Mouse (Mus musculus) telencephalon, adult 2 months (tissue): ENCODE results near the gene Arl14.
"Not testable (repeated sequence)": the region's sequence is repeated elsewhere in the genome, so short reads cannot be mapped to it uniquely, and the experiment has no call there.

Experiments used
- DNase-seq: peaks from one replicate; pipeline ENCODE4 v3.0.0-alpha.2; 2011; ENCODE audit warnings: low read depth, low spot score

The Arl14 gene

DNA sequence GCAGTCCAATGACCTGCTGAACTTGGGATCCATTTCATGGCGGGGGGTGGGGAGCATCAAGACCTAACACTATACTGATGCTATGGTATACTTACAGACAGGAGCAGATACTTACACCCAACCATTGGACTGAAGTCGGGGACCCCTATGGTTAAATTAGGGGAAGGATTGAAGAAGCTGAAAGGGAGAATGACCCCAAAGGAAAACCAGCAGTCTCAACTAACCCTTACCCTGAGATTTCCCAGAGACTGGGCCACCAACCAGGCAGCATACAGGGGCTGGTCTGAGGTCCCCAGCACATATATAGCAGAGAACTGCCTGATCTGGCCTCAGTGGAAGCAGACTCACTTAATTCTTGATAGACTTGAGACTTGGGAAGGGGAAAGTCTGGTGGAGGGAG lies 10.0 kb upstream of the Arl14 start:
- no peak for DNase-seq

DNA sequence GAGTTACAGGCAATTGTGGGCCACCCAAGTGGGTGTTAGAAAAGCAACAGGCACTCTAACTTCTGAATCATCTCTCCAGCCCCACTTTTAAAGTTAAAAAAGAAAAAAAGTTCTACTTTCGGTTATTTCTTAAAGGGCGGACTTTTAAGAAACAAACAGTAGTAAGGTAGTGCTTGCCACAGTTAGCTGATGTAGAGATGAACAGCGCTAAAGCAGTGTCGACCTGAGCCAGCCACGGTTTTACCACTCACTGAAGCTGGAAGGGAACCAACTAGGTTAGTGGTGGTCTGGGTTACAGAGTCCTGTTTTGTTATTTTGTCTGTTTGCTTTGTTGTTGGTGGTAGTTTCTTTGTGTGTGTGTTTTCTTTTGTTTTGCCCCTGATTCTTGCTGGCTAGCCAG lies 8.8 kb upstream of the Arl14 start:
- DNase-seq, result no peak

- no peak for DNase-seq
Measured at GRCm38 (mm10) chr3:69214566-69214965, 7.7 kb upstream of the Arl14 start.

DNA sequence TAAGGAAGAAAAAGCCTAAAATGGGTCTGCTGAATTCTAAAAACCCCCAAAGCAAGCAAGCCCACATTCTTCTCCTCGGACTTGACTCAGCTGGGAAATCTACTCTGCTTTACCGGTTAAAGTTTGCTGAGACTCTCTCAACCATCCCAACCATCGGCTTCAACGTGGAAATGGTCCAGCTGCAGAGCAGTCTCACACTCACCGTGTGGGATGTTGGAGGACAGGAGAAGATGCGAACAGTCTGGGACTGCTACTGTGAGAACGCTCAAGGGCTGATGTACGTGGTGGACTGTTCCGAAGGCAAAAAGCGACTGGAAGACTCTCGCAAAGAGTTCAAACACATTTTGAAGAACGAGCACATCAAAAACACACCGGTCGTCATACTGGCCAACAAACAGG lies 282 bp downstream of the Arl14 start:
- no peak for DNase-seq

DNA sequence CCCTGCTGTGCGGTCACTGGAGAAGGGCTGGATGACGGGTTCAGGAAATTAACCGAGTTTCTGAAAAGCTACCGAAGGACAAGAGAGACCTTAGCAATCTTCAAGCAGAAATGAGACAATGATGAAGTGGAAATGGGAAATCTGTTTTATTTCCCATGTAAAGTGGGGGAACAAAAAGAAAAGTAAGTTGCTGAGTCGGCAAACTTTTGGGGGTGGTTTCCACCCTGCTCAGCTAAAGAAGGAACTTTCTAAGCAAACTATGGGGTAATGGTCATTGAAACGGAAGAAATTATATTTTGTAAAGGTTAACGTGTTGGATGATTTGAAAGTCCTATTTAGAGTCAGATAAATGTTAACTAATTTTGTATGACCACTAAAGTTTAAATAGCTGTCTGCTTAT lies 768 bp downstream of the Arl14 start:
- DNase-seq, result no peak

GRCm38 (mm10) chr3:69223666-69224065 lies 1.4 kb downstream of the Arl14 start:
- no peak for DNase-seq

GRCm38 (mm10) chr3:69225019-69225418 lies 2.8 kb downstream of the Arl14 start:
- no peak for DNase-seq

GRCm38 (mm10) chr3:69226496-69226895 lies 4.3 kb downstream of the Arl14 start:
- no peak for DNase-seq

DNA sequence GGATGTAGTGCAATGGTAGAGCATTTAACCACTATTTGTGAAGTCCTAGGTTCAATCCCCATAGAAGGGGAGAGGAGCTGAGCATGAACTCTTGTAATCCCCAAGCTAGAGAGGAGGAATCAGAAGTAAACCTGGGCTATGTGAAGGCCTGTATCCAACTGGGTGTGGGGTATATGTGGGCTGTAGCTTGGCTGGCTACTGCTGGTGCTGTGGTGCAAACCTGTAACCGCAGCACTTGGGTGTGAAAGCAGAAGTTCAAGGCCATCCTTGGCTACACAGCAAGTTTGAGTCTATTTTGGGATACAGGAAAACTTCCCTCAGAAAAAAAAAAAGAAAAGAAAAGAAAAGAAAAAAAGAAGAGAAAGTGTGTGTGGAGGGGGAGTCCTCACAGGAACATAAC lies 5.8 kb downstream of the Arl14 start:
- no peak for DNase-seq

GRCm38 (mm10) chr3:69231522-69232138 lies 9.4 kb downstream of the Arl14 start:
- DNase-seq, result no peak

- not testable (repeated sequence) for DNase-seq
Measured at GRCm38 (mm10) chr3:69233552-69234189, 11.5 kb downstream of the Arl14 start.

- no peak for DNase-seq
Measured at GRCm38 (mm10) chr3:69234525-69234924, 12.3 kb downstream of the Arl14 start.

DNA sequence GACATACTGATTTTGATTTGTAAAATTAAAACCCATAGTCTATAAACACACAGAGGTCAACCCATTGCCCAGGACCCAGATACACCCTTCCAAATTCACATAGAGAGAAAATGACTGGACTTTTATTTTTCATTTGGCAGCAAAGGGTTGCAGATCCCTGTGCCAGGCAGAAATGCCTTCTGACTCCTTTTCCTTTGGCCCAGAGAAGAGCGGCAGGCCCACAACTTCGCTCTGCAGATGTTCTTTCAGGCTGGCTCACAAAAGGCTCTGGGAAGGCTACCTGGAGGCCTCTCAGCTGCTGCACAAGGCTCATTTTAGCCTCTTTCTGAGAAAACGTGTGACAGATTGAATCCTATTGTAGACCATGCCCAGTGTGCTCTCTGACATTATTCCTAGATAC lies 13.6 kb downstream of the Arl14 start:
- DNase-seq, result no peak

DNA sequence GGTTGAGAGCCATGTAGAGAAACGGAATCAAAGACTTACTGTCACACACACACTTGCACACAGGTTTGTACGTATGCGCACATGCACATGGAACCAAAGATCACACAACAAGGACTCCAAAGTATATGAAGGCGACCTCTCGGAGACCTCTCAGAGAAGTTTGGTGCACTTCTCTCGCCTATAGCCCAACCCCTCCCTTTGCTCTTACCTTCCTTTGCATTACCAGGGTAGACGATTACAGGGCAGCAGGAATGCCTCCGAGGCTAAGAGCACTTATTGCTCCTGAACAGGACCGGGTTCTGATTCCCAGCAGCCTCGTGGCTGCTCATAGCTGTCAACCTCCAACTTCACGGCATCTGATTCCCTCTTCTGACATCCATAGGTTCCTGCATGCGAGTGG lies 14.3 kb downstream of the Arl14 start:
- DNase-seq, result no peak

GRCm38 (mm10) chr3:69238141-69238851 lies 16.1 kb downstream of the Arl14 start:
- DNase-seq, result peak; percentile 24

DNA sequence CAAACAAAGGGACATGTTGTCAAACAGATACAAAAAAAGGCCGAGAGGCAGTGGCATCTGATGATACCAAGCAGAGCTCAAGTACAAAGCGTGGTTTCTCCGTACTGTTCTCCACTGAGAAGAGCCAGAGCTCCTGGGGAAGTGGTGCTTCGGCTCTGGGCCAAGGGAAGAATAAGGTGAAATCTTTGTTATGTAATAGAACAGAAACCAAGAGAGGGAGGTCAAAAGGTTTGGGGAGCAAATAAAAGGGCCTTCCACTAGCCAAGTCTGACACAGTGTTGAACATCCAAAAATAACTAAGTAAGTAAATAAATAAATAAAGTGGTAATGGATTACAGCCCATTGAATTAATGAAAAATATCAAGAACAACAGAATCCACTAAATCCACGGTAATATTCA lies 17.0 kb downstream of the Arl14 start:
- DNase-seq, result no peak

DNA sequence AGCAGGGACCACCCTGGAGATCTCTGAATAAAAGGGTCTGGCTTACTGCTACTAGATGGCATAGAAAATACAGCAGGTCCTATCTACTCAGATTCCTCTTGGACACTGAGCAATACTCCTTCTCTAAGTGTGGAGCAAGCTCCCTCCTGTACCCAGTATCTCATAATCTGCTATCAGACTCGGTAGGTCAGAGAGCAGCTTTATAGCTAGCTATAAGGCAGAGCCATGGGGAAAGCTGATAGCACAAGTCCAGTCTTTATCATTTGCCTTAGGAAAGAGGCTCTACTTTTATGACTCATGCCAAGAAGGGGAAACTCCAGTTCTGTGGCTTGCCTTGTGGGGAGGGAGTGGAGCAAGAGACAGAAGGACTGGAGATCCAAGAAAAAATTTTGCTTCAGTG lies 18.8 kb downstream of the Arl14 start:
- no peak for DNase-seq

- DNase-seq, result no peak
Measured at GRCm38 (mm10) chr3:69253096-69253866, 31.1 kb downstream of the Arl14 start.

DNA sequence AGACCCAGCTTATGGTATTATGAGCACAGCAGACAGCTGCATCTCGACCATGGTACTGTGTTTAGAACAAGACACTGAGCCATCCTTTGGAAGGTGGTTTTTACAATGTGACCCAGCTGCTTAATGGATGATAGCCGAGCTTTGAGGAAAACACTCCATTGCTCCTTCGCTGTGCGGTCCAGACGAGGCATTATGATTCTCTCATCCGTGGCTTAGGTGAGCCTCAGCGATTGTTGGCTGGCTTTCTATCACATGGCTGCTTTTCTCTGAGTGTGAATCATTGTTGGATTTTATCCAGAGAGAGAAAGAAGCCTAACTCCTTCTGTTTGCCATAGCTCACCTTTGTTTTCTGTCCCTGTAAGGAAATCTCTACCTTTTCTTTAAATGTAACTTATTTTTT lies 32.5 kb downstream of the Arl14 start:
- no peak for DNase-seq

- DNase-seq, result peak; percentile 65
Measured at GRCm38 (mm10) chr3:69257049-69257699, 35.0 kb downstream of the Arl14 start.

DNA sequence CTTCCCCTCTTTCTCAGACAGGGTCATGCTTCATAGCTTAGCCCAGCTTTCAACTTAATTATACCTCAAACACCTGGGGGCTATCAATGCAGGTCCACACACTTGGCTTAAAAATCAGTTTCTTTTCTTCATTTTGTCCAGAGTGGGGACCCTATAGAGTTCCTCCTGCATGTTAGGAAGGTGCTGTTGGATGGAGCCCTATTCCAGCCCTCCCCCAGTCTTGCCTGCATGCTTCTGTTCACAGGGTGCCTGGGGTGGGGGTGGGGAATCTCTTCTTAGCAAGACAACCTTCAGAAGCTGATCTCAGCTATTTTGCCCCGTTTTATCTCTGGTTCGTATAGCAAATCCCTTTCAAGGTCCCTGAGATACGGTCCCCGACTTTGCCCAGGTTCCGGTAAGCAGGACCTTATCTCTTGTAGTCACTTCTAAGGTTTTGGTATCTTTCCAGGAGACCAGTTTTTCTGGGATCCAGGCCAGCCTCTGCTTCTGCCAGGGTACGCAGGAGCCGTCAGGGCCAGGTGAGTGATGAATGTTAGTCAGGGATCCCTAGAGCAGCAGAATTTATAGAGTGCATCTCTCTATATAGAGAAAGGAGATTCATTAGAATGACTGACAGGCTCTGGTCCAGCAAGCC lies 40.9 kb downstream of the Arl14 start:
- DNase-seq, result no peak
